Mouse (Mus musculus): ENCODE data around the gene Prdm16.

DNA sequence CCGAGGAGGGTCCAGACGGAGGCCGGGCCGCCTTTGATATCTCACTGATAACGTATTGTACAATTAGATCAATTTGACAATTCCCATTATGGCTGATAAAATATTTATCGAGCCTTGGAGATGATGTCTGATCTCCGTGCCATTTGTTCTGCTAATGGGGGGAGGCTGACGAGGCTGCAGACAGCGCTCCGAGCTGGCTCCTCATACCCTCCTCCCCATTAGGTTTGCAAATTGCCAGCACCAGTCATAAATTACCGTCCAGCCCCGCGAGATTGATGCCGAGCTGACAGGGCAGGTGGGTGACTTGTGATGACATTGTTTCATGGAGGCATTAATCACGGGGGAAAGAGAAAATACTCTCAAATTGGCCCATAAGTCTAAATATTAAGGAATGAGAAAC, 67.9 kb downstream of the Prdm16 start:
- TF ChIP-seq ZC3H11A (IDR thresholded peaks at IDR 0.05; ENCODE audit: borderline replicate concordance, low read depth, low read length), result no peak
- no peak for TF ChIP-seq ZNF384 (IDR thresholded peaks at IDR 0.05; ENCODE audit: low read depth, low read length)
- TF ChIP-seq HCFC1 (IDR thresholded peaks at IDR 0.05; ENCODE audit: borderline replicate concordance, insufficient read depth, low read length), result no peak
- no peak for TF ChIP-seq CHD2 (IDR thresholded peaks at IDR 0.05; ENCODE audit: low read depth, low read length)
